Mouse (Mus musculus) embryonic facial prominence, embryonic 12.5 days (tissue): ENCODE data around the gene Slc30a6. TPM values are rescaled to one million over a fixed set of nuclear protein-coding genes. Genes with fewer than 3 reads are reported as not detected.

Experiments
- ATAC-seq: fragments of 200-750 bp; cut with Nextera tagmentation; 2 replicates; pipeline ENCODE4 v1.8.0; 2017; ENCODE audit not compliant: insufficient number of reproducible peaks, insufficient read depth, low FRiP score, low TSS enrichment
- H3K27ac ChIP-seq: fragments of 300-500 bp; sonication (generic); 2 replicates; pipeline ENCODE4 v1.5.1; 2016; ENCODE audit warnings: mild to moderate bottlenecking
- H3K27me3 ChIP-seq: fragments of 300-500 bp; sonication (generic); 2 replicates; pipeline ENCODE4 v1.6.1; 2016; ENCODE audit warnings: mild to moderate bottlenecking, moderate library complexity
- H3K36me3 ChIP-seq: fragments of 300-500 bp; sonication (generic); 2 replicates; pipeline ENCODE4 v1.6.1; 2016; ENCODE audit warnings: mild to moderate bottlenecking
- H3K4me1 ChIP-seq: fragments of 300-500 bp; sonication (generic); 2 replicates; pipeline ENCODE4 v1.6.1; 2016
- H3K4me2 ChIP-seq: fragments of 300-500 bp; sonication (generic); replicated peaks from 2 replicates; pipeline ENCODE4 v1.6.1; 2016; ENCODE audit warnings: mild to moderate bottlenecking, moderate library complexity
- H3K4me3 ChIP-seq: fragments of 300-500 bp; sonication (generic); 2 replicates; pipeline ENCODE4 v1.5.1; 2016; ENCODE audit warnings: mild to moderate bottlenecking
- H3K9ac ChIP-seq: fragments of 300-500 bp; sonication (generic); 2 replicates; pipeline ENCODE4 v1.6.1; 2016; ENCODE audit warnings: mild to moderate bottlenecking, moderate library complexity
- H3K9me3 ChIP-seq: fragments of 300-500 bp; sonication (generic); 2 replicates; pipeline ENCODE4 v1.6.1; 2016; ENCODE audit warnings: mild to moderate bottlenecking, moderate library complexity
- WGBS: fragments of 180-500 bp; shearing (Covaris S2); methylation state at CpG from one replicate; pipeline ENCODE4 v1.1.7; 2016; 5-methylcytosine and 5-hydroxymethylcytosine counted together
- polyA plus RNA-seq: library from polyadenylated mRNA; unstranded; fragments of >200 nt; fragmentation: Nextera tagmentation; extraction: Ambion mirVana; gene quantifications from 2 replicates; pipeline ENCODE4 v1.2.1, GENCODE M21; 2016

Slc30a6 gene
- polyA plus RNA-seq, 1 experiment from 2014 or later: 36.8 TPM

DNA sequence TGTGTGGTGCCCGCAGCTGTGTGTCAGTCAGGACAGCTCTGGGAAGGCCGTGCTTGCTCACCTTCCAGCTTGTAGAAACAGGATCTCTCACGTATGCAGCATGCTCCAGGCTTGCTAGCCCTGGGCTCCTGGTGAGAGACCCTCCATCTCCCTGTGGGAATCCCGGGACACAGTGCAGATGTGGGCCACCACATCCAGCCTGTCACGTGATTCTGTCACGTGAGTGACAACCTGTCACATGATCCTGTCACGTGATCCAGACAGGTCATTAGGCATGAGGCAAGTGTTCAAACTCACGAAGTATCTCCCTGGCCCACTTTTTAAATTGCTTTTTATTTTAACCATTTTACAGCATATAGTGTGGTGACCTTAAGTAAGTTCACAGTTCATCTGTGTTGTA is 17.9 kb downstream of the Slc30a6 start:
- H3K27me3 ChIP-seq: no peaks in the 10 kb centered on the region
- 87% methylated on average over 8 of the region's 8 CpGs for WGBS
- H3K4me2 ChIP-seq: no peak overlapping the region
- H3K4me3 ChIP-seq: no peak overlapping the region
- H3K9ac ChIP-seq: no peak overlapping the region
- ATAC-seq: no peak
- H3K4me1 ChIP-seq: no peaks in the 10 kb centered on the region
- H3K27ac ChIP-seq: no peak overlapping the region
- H3K9me3 ChIP-seq: no peaks in the 10 kb centered on the region
- peaks cover 68% of the 10 kb centered on the region for H3K36me3 ChIP-seq

DNA sequence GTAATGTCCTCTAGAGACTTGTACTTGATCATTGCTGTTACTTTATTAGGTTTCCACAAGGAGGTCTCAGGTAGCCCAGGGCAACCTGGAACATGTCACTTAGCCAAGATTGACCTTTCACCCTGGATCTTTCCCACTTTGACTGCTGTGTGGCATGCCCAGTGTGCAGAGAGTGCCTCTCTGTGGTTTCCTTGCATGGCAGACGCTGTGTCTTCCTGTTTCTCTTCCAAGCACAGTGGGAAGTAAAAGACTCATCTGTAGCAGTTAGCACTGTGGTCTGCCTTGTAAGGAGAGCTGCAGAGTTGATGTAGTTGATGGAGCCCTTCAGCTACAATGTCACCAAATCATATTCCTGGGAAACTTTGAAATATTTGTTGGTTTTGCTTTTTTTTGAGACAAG is 19.3 kb downstream of the Slc30a6 start:
- no peak overlapping the region for H3K27ac ChIP-seq
- H3K4me2 ChIP-seq: no peak overlapping the region
- no peak overlapping the region for H3K4me3 ChIP-seq
- H3K27me3 ChIP-seq: no peaks in the 10 kb centered on the region
- H3K36me3 ChIP-seq: peaks cover 76% of the 10 kb centered on the region
- no peak overlapping the region for H3K9ac ChIP-seq
- ATAC-seq: no peak
- no peaks in the 10 kb centered on the region for H3K9me3 ChIP-seq
- H3K4me1 ChIP-seq: no peaks in the 10 kb centered on the region
- WGBS: 73% methylated on average over 1 of the region's 1 CpGs

DNA sequence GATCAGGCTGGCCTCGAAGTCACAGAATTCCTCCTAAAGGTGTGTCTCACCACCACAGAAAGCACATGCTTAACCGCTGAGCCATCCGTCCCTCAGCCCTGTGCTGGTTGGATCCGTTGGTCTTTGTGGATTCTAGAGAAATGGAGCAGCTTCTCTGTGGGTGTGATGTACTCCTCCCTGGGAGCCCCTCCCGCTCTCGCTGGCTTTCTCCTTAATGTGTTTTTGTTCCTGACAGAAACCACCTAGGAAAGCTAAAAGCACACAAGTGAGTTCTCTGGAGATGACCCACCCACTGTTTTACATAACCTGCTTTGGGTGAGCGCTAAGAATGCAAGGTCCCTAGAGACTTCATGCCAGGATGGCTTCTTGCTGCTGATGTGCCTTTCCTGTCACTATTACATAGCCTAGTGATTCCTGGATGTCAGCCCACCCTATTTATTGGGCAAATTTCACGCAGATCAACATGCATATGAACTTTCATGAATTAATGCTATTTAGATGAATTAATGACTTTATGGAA is 21.5 kb downstream of the Slc30a6 start:
- no peaks in the 10 kb centered on the region for H3K27me3 ChIP-seq
- no peak for ATAC-seq
- H3K4me2 ChIP-seq: no peak overlapping the region
- no peak overlapping the region for H3K9ac ChIP-seq
- WGBS: 90% methylated on average over 8 of the region's 8 CpGs
- H3K9me3 ChIP-seq: no peaks in the 10 kb centered on the region
- H3K4me1 ChIP-seq: no peaks in the 10 kb centered on the region
- H3K36me3 ChIP-seq: peaks cover 74% of the 10 kb centered on the region
- no peak overlapping the region for H3K27ac ChIP-seq
- no peak overlapping the region for H3K4me3 ChIP-seq

- Histone ChIP-seq H3K36me3 (peaks cover 74% of the 10 kb centered on the region), H3K9ac (no peak overlapping the region), H3K4me3 (no peak overlapping the region), H3K4me2 (no peak overlapping the region), H3K27me3 (no peaks in the 10 kb centered on the region), H3K9me3 (no peaks in the 10 kb centered on the region), H3K27ac (no peak overlapping the region), H3K4me1 (no peaks in the 10 kb centered on the region)
- no peak for ATAC-seq
- 15% methylated on average over 4 of the region's 4 CpGs for WGBS
Observed at GRCm38 (mm10) chr17:74418171-74418570, 22.8 kb downstream of the Slc30a6 start.

DNA sequence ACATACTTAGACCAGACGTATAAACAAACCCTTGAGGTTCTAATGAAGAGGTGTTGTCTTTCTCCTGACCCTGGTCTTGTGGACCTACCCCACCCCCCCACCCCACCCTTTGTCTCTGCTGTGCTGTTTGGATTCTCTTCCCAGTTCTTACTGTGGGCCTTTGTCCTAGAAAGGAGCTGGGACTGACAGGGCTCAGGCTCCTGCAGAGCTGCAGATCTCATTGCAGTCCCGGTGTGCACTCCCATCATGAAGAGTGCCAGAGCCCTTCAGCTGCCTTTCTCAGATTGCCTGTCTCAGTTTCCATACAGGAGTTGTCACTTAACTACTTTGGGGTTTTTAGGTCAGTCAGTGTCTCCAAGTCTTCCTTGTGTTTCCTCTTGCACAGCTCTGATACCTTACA is 25.2 kb downstream of the Slc30a6 start:
- WGBS: 70% methylated on average over 2 of the region's 2 CpGs
- no peaks in the 10 kb centered on the region for H3K9me3 ChIP-seq
- H3K36me3 ChIP-seq: peaks cover 68% of the 10 kb centered on the region
- ATAC-seq: no peak
- no peak overlapping the region for H3K9ac ChIP-seq
- H3K27ac ChIP-seq: no peak overlapping the region
- no peaks in the 10 kb centered on the region for H3K4me1 ChIP-seq
- H3K4me3 ChIP-seq: no peak overlapping the region
- no peaks in the 10 kb centered on the region for H3K27me3 ChIP-seq
- no peak overlapping the region for H3K4me2 ChIP-seq

- H3K4me1 ChIP-seq: no peaks in the 10 kb centered on the region
- H3K9me3 ChIP-seq: no peaks in the 10 kb centered on the region
- no peak overlapping the region for H3K27ac ChIP-seq
- no peak overlapping the region for H3K9ac ChIP-seq
- no peaks in the 10 kb centered on the region for H3K27me3 ChIP-seq
- ATAC-seq: no peak
- H3K4me2 ChIP-seq: no peak overlapping the region
- 82% methylated on average over 12 of the region's 12 CpGs for WGBS
- peaks cover 65% of the 10 kb centered on the region for H3K36me3 ChIP-seq
- H3K4me3 ChIP-seq: no peak overlapping the region
Observed at GRCm38 (mm10) chr17:74424401-74425005, 29.1 kb downstream of the Slc30a6 start.

GRCm38 (mm10) chr17:74430074-74430473 is 34.7 kb downstream of the Slc30a6 start:
- no peak overlapping the region for H3K9ac ChIP-seq
- no peaks in the 10 kb centered on the region for H3K9me3 ChIP-seq
- no peak for ATAC-seq
- WGBS: 87% methylated on average over 8 of the region's 8 CpGs
- H3K27me3 ChIP-seq: no peaks in the 10 kb centered on the region
- H3K4me3 ChIP-seq: no peak overlapping the region
- H3K4me2 ChIP-seq: no peak overlapping the region
- no peaks in the 10 kb centered on the region for H3K4me1 ChIP-seq
- H3K36me3 ChIP-seq: peaks cover 24% of the 10 kb centered on the region
- no peak overlapping the region for H3K27ac ChIP-seq

GRCm38 (mm10) chr17:74431481-74431880 is 36.1 kb downstream of the Slc30a6 start:
- H3K36me3 ChIP-seq: peaks cover 17% of the 10 kb centered on the region
- H3K4me2 ChIP-seq: no peak overlapping the region
- H3K27me3 ChIP-seq: no peaks in the 10 kb centered on the region
- no peak for ATAC-seq
- H3K9ac ChIP-seq: no peak overlapping the region
- H3K9me3 ChIP-seq: no peaks in the 10 kb centered on the region
- 73% methylated on average over 13 of the region's 13 CpGs for WGBS
- H3K4me1 ChIP-seq: no peaks in the 10 kb centered on the region
- H3K27ac ChIP-seq: no peak overlapping the region
- H3K4me3 ChIP-seq: no peak overlapping the region

GRCm38 (mm10) chr17:74432631-74433030 is 37.2 kb downstream of the Slc30a6 start:
- WGBS: 88% methylated on average over 5 of the region's 5 CpGs
- no peak overlapping the region for H3K27ac ChIP-seq

GRCm38 (mm10) chr17:74437762-74438161 is 42.4 kb downstream of the Slc30a6 start:
- H3K27ac ChIP-seq: no peak overlapping the region
- WGBS: 88% methylated on average over 9 of the region's 9 CpGs
- no peak overlapping the region for H3K4me3 ChIP-seq
- no peaks in the 10 kb centered on the region for H3K27me3 ChIP-seq
- no peak for ATAC-seq
- H3K9ac ChIP-seq: no peak overlapping the region
- no peak overlapping the region for H3K4me2 ChIP-seq
- H3K9me3 ChIP-seq: no peaks in the 10 kb centered on the region
- H3K36me3 ChIP-seq: no peaks in the 10 kb centered on the region
- no peaks in the 10 kb centered on the region for H3K4me1 ChIP-seq

More at GRCm38 (mm10) chr17:74432631-74433030, 37.2 kb downstream of the Slc30a6 start:
- Histone ChIP-seq H3K27me3 (no peaks in the 10 kb centered on the region), H3K4me1 (no peaks in the 10 kb centered on the region), H3K9ac (no peak overlapping the region), H3K36me3 (peaks cover 6% of the 10 kb centered on the region; the same call in 1 of the 2 replicates), H3K9me3 (no peaks in the 10 kb centered on the region), H3K4me2 (no peak overlapping the region), H3K4me3 (no peak overlapping the region)
- ATAC-seq: no peak

DNA sequence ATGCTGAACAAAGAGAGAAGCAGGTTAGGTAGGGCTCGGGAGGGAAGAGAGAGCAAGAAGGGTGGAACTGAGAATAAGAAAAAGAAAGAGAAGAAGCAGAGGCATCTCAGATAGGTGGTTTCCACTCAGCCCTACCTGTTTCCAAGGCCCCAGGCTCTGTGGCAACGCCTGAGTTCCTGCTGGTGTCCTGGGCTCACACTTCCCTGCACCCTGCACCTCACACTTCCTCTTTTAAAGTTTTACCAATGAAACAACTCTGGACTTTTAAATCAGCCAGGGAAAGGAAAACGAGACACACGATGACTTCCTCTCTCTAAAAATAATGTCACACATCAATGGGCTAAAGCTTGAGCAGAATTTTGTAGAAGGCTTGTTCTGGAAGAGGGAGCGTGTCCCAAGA is 45.1 kb downstream of the Slc30a6 start:
- no peaks in the 10 kb centered on the region for H3K9me3 ChIP-seq
- no peak overlapping the region for H3K4me2 ChIP-seq
- ATAC-seq: no peak
- no peak overlapping the region for H3K27ac ChIP-seq
- no peaks in the 10 kb centered on the region for H3K36me3 ChIP-seq
- 71% methylated on average over 5 of the region's 5 CpGs for WGBS
- H3K4me3 ChIP-seq: no peak overlapping the region
- H3K9ac ChIP-seq: no peak overlapping the region
- no peaks in the 10 kb centered on the region for H3K4me1 ChIP-seq
- H3K27me3 ChIP-seq: no peaks in the 10 kb centered on the region

GRCm38 (mm10) chr17:74449776-74450175 is 54.4 kb downstream of the Slc30a6 start:
- H3K36me3 ChIP-seq: no peaks in the 10 kb centered on the region
- H3K9ac ChIP-seq: no peak overlapping the region
- WGBS: 90% methylated on average over 10 of the region's 10 CpGs
- ATAC-seq: no peak
- no peak overlapping the region for H3K4me2 ChIP-seq
- H3K4me3 ChIP-seq: no peak overlapping the region
- no peak overlapping the region for H3K27ac ChIP-seq
- H3K27me3 ChIP-seq: no peaks in the 10 kb centered on the region
- H3K9me3 ChIP-seq: no peaks in the 10 kb centered on the region
- no peaks in the 10 kb centered on the region for H3K4me1 ChIP-seq
